Mouse (Mus musculus) heart, adult 2 months (tissue): Measurements from ENCODE around the gene F11.

Experiments used
- CTCF ChIP-seq: fragments of 200-600 bp; IDR thresholded peaks from 2 replicates; pipeline ENCODE4 v1.8.1; 2022; ENCODE audit warnings: antibody characterized with exemption, mild to moderate bottlenecking, moderate library complexity
- EP300 ChIP-seq: fragments of 200-500 bp; IDR thresholded peaks from 2 replicates; pipeline ENCODE4 v1.6.1; 2011; ENCODE audit warnings: low read depth, low read length, control low read depth; ENCODE audit not compliant: insufficient read depth
- POLR2A ChIP-seq: fragments of 200-500 bp; IDR thresholded peaks from 2 replicates; pipeline ENCODE4 v1.6.1; 2011; ENCODE audit warnings: mild to moderate bottlenecking, low read depth, low read length, control low read depth; ENCODE audit not compliant: insufficient read depth

GRCm38 (mm10) chr8:45238282-45238681 is 23.5 kb downstream of the F11 start:
- no peak for TF ChIP-seq EP300
- no peak for TF ChIP-seq POLR2A
- TF ChIP-seq CTCF: peak; percentile 77
